Mouse (Mus musculus) gonadal fat pad, adult 2 months (tissue): ENCODE results near the gene As3mt. TPM values are rescaled to one million over a fixed set of nuclear protein-coding genes. Genes with fewer than 3 reads are reported as not detected.
"Not testable (repeated sequence)": the region's sequence is repeated elsewhere in the genome, so short reads cannot be mapped to it uniquely, and the experiment has no call there.

Source experiments
- DNase-seq: peaks from one replicate; pipeline ENCODE4 v3.0.0-alpha.2; 2012; ENCODE audit warnings: low read depth
- polyA plus RNA-seq: library from polyadenylated mRNA; depleted of rRNA; stranded (reverse); fragments of >200 nt; gene quantifications from 2 replicates; pipeline ENCODE4 v1.2.3, GENCODE M21; 2012

The As3mt gene
- polyA plus RNA-seq, 1 experiment: 8.9 TPM

GRCm38 (mm10) chr19:46752235-46752634 lies 45.0 kb downstream of the As3mt start:
- DNase-seq: no peak

GRCm38 (mm10) chr19:46755066-46755465 lies 47.8 kb downstream of the As3mt start:
- no peak for DNase-seq

- DNase-seq: no peak
Measured at GRCm38 (mm10) chr19:46756221-46756620, 49.0 kb downstream of the As3mt start.

- DNase-seq: no peak
Measured at GRCm38 (mm10) chr19:46759096-46759495, 51.8 kb downstream of the As3mt start.

GRCm38 (mm10) chr19:46759909-46760308 lies 52.7 kb downstream of the As3mt start:
- not testable (repeated sequence) for DNase-seq

- no peak for DNase-seq
Measured at GRCm38 (mm10) chr19:46760375-46761160, 53.3 kb downstream of the As3mt start.

GRCm38 (mm10) chr19:46761247-46761946 lies 54.1 kb downstream of the As3mt start, which contains the start of gene Cnnm2:
Gene Cnnm2 (plus strand): TSS chr19:46761596.
- DNase-seq: peak; percentile 94

- DNase-seq: no peak
Measured at GRCm38 (mm10) chr19:46761971-46762290, 54.7 kb downstream of the As3mt start.

GRCm38 (mm10) chr19:46762291-46762991 lies 55.2 kb downstream of the As3mt start:
- DNase-seq: no peak

GRCm38 (mm10) chr19:46762992-46763342 lies 55.7 kb downstream of the As3mt start:
- no peak for DNase-seq

GRCm38 (mm10) chr19:46763356-46763755 lies 56.1 kb downstream of the As3mt start:
- DNase-seq: no peak

- DNase-seq: no peak
Measured at GRCm38 (mm10) chr19:46763932-46764762, 56.9 kb downstream of the As3mt start.

GRCm38 (mm10) chr19:46764763-46765117 lies 57.5 kb downstream of the As3mt start:
- no peak for DNase-seq

- no peak for DNase-seq
Measured at GRCm38 (mm10) chr19:46766125-46766524, 58.9 kb downstream of the As3mt start.

GRCm38 (mm10) chr19:46769759-46770158 lies 62.5 kb downstream of the As3mt start:
- no peak for DNase-seq

GRCm38 (mm10) chr19:46771801-46772200 lies 64.5 kb downstream of the As3mt start:
- peak; percentile 85 for DNase-seq

GRCm38 (mm10) chr19:46776391-46776790 lies 69.1 kb downstream of the As3mt start:
- DNase-seq: no peak

GRCm38 (mm10) chr19:46776850-46777249 lies 69.6 kb downstream of the As3mt start:
- no peak for DNase-seq

GRCm38 (mm10) chr19:46777928-46778680 lies 70.8 kb downstream of the As3mt start:
- DNase-seq: no peak

- not testable (repeated sequence) for DNase-seq
Measured at GRCm38 (mm10) chr19:46779130-46779529, 71.9 kb downstream of the As3mt start.

GRCm38 (mm10) chr19:46784038-46784437 lies 76.8 kb downstream of the As3mt start:
- no peak for DNase-seq
